ENCODE assay signal across 24 mouse cellular contexts in the genomic region with DNA sequence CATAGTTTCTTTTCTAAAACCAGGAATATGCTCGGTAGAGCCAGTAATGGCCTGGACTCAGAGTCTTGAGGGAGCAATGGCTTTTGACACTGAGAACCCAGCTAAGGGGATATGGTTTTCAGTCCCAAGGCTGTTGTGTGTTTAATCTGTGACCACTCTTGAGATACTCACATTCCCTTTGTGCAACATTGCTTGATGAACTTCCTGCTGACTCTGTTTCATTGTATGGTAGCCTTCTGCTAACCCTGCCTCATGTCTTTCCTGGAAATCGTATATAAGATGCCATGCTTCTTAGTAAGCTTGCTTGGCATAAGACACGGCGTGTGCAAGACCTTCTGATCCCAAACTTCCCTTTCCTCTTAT.
DNase-seq lines count a peak whose midpoint lies in the region; ATAC-seq and TF ChIP-seq lines count a peak whose summit lies in the region.
"Had no signal": no experiment of that assay in that cellular context is flagged by ENCODE, and none has a peak within 500 bp of the region (broad histone marks: within the 10 kb centered on the region; RNA-seq: fewer than 3 reads in every experiment).

No protein-coding gene starts in this region.

- no peaks in the 10 kb centered on the region for H3K36me3 ChIP-seq in kidney, embryonic 15.5 days
- H3K36me3 ChIP-seq in liver, embryonic 12.5 days: no peaks in the 10 kb centered on the region
- H3K36me3 ChIP-seq: embryonic facial prominence, embryonic 15.5 days; forebrain, embryonic 10.5 days; G1E; heart, embryonic 15.5 days; hindbrain, embryonic 10.5 days had no signal

- no peak overlapping the region for H3K9ac ChIP-seq in kidney, embryonic 15.5 days
- H3K9ac ChIP-seq in liver, embryonic 12.5 days: no peak overlapping the region
- H3K9ac ChIP-seq: embryonic facial prominence, embryonic 15.5 days; heart, embryonic 15.5 days; hindbrain, embryonic 14.5 days had no signal

- peaks cover 33% of the 10 kb centered on the region for H3K4me1 ChIP-seq in kidney, embryonic 15.5 days
- peaks cover 19% of the 10 kb centered on the region for H3K4me1 ChIP-seq in liver, embryonic 12.5 days

- no peak for TF ChIP-seq CTCF in gastrocnemius, adult 2 months (IDR thresholded peaks at IDR 0.05)

- no peaks in the 10 kb centered on the region for H3K9me3 ChIP-seq in kidney, embryonic 15.5 days (replicated peaks)
- H3K9me3 ChIP-seq in liver, embryonic 12.5 days (replicated peaks): peaks cover 7% of the 10 kb centered on the region; the same call in 1 of the 2 replicates
- H3K9me3 ChIP-seq: heart, embryonic 15.5 days had no signal

- no peak overlapping the region for H3K4me2 ChIP-seq in kidney, embryonic 15.5 days
- H3K4me2 ChIP-seq in liver, embryonic 12.5 days: no peak overlapping the region
- H3K4me2 ChIP-seq: embryonic facial prominence, embryonic 15.5 days; heart, embryonic 11.5 days; heart, embryonic 15.5 days; hindbrain, embryonic 14.5 days had no signal

- DNase-seq in gastrocnemius, adult 2 months: no peak
- DNase-seq in gastrocnemius, postnatal 10 days: no peak
- DNase-seq in kidney, adult 11 months: no peak
- no peak for DNase-seq in liver
- no peak for DNase-seq in thymus, postnatal 36 days
- DNase-seq: adrenal gland, postnatal 10 days; B cell, adult 2 months; cerebellum, adult 11 months; cerebellum, adult 8-10 months; cerebellum, postnatal 14 days; embryo, embryonic 11 days; heart, adult 2 months had no signal

- no peaks in the 10 kb centered on the region for H3K27me3 ChIP-seq in kidney, embryonic 15.5 days
- H3K27me3 ChIP-seq in liver, embryonic 12.5 days (replicated peaks): no peaks in the 10 kb centered on the region
- H3K27me3 ChIP-seq: embryonic facial prominence, embryonic 15.5 days; heart, embryonic 15.5 days had no signal

- 77% methylated on average over 4 of the region's 4 CpGs for WGBS in kidney, embryonic 15.5 days
- WGBS in liver, embryonic 12.5 days (ENCODE audit: insufficient replicate concordance): 64% methylated on average over 4 of the region's 4 CpGs

- intact Hi-C loops in gastrocnemius, adult 2 months (cut with DNase I): no loop called here

- no peak overlapping the region for H3K4me3 ChIP-seq in gastrocnemius, adult 2 months
- H3K4me3 ChIP-seq in kidney, embryonic 15.5 days (replicated peaks): no peak overlapping the region
- no peak overlapping the region for H3K4me3 ChIP-seq in liver, embryonic 12.5 days
- H3K4me3 ChIP-seq: embryonic facial prominence, embryonic 15.5 days; erythroblast, embryonic 14.5 days; forebrain, embryonic 10.5 days; heart, adult 2 months; heart, embryonic 15.5 days; hindbrain, embryonic 10.5 days had no signal

- peak overlapping the region; percentile 43; the same call in 1 of the 2 replicates for H3K27ac ChIP-seq in gastrocnemius, adult 2 months
- H3K27ac ChIP-seq in kidney, embryonic 15.5 days: peak overlapping the region; percentile 81
- H3K27ac ChIP-seq in liver, embryonic 12.5 days: 0 out of 2 replicates have a peak overlapping the region, but pooled peaks have one; percentile 32
- H3K27ac ChIP-seq: embryonic facial prominence, embryonic 15.5 days; forebrain, embryonic 10.5 days; hindbrain, embryonic 10.5 days; hindbrain, embryonic 14.5 days had no signal

- no peak for ATAC-seq in kidney, embryonic 15.5 days (replicated peaks; ENCODE audit: low FRiP score)
- ATAC-seq in liver, embryonic 12.5 days: no peak
- ATAC-seq: CD4-positive, CD25-positive, alpha-beta regulatory T cell, adult 4 months; forebrain, embryonic 14.5 days had no signal
